Mouse (Mus musculus): ENCODE results near the gene Ccdc83.

Gene Ccdc83

DNA sequence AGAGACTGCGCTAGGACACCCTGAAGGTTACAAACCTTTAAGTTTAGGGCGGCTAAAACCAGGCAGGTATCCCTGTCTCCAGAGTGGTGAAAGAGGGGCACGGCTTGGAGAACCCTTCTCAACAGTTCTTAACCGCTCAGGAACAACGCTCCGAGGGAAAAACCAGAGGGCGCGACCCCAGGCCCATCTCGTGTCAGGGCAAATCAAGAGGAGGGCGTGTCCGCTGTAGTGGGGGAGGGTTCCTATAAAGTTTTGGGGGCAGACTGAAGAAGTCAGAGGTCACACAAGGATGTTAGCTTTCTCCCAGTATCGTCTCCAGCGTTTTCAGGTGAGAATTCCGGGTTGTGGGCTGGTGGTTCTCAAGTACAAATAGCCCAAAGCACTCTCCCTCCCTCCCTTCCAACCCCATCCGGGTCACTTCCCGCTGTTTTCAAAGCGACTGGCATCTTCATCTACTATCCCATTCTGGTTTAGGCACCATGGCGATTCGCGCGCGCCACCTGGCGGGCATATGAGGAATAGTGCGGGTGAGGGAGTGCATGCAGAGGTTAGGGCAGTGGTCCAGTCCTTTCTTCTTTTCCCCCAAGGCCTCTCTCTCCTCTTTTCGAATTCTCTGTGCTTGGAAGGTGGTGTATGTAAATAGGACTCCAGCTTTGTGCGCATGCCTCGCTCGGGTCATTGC is at the start of gene Ccdc83:
Gene Ccdc83, minus strand, starts transcription at position 489 of the 682 bp plus-strand sequence.
- peak; percentile 82 for DNase-seq (ENCODE audit: low read depth)

DNA sequence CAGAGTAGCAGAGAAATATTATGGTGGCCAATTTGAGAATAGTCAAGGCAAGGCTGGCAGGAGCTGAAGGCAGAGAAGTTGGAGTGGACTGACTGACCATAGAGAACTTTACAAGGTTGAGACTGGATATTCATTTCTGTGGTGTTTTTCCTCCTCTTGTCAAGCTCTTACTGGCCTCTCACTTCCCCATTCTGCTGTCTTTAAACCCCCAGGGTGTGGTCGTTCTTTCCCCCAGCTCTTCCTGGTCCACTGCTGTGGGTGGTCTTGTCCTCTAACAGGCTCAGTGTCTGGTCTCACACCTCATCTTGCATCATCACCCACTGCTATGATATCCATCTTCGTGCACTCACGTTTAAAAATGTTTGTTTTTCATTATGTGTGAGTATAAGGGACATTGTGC is 47.8 kb upstream of the Ccdc83 start:
- DNase-seq (ENCODE audit: low read depth), result no peak

DNA sequence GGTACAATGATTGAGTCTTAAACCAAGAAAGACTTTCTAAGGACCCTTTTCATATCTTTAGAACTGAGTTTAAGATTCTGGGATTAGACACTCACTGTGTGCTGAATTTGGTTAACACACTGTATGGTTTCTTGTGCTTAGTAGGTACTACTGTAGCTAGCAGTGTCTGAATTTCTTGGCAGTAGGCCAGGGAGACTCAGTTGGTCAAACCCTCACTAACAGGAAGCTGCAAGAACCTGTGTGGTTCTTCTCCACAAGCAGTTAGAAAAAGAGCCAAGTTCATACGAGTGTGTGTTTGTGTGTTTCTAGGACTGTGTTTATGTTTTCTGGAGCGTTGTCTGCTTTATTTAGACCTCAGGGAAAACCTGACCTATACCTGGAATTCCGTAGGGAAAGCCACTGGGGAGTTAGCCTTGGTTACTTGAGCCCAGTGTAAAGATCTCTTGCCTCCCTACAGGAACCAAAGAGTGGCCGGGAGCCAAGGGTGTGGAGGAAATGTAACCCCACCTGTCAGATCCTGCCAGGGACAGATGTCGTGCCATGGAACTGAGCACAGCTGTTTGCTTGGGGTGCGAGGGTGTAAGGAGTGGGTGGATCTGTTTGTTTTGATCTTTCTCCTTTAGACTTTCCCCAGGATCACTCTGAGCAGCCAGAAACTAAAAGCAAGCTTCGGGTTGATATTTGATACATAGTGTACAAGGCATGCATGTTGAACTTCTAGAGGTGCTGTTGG is 46.7 kb upstream of the Ccdc83 start:
- peak; percentile 48 for DNase-seq (ENCODE audit: low read depth)

DNA sequence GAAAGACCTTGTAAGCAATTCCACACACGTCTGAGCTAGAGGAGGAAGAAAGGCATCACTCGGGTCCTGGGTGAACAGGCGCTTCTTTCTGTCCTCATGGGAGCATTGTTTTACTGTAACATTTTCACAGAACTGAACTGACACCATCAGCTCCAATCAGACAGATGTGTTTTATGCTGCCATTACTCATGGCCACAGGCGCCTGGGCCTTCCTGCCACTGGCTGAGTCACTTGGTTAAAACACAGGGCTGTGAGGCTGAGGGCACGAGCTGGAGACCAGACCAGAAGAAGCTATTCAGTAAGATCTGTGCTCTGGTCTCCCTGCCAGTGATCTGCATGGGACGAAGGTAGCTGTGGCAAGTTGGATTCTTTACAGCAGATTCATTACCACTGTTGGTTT is 42.4 kb upstream of the Ccdc83 start:
- no peak for DNase-seq (ENCODE audit: low read depth)

DNA sequence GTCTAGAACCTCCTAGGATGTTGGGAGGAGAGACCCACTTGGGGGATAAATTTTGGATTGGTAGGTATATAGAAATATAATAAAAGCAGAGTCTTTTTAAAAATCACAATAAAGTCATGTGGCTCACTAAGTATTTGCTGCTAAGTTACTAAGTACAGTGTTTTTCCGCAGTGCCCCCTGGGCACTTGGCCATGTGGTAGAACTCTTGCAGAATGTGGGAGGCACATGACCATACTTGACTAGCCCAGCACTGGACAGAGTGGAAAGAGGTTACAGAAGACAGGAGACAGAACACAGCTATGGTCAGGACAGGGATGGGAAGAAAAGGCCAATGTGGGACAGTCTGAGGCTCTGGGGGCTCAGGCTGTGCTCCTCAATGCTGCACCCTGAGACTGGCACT is 41.4 kb upstream of the Ccdc83 start:
- no peak for DNase-seq (ENCODE audit: low read depth)

DNA sequence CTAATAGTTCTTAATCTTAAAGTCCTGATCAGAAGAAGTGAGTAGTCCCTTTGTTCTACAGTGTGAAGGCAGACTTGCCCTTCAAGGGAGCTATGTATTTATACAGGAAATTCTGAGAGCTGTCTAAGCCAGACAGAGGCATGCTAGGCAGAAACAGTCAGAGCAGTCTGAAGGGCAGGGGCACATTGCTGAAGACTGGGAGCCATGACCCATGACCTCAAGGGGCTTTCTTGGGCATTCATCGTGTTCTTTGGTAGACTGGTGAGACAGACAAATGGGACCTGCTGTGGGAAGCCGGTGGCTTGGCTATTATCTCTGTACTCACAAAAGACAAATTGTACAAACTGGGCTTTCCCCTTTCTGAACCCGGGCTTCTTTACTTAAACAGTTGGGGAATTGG is 40.5 kb upstream of the Ccdc83 start:
- peak; percentile 26 for DNase-seq (ENCODE audit: low read depth)

DNA sequence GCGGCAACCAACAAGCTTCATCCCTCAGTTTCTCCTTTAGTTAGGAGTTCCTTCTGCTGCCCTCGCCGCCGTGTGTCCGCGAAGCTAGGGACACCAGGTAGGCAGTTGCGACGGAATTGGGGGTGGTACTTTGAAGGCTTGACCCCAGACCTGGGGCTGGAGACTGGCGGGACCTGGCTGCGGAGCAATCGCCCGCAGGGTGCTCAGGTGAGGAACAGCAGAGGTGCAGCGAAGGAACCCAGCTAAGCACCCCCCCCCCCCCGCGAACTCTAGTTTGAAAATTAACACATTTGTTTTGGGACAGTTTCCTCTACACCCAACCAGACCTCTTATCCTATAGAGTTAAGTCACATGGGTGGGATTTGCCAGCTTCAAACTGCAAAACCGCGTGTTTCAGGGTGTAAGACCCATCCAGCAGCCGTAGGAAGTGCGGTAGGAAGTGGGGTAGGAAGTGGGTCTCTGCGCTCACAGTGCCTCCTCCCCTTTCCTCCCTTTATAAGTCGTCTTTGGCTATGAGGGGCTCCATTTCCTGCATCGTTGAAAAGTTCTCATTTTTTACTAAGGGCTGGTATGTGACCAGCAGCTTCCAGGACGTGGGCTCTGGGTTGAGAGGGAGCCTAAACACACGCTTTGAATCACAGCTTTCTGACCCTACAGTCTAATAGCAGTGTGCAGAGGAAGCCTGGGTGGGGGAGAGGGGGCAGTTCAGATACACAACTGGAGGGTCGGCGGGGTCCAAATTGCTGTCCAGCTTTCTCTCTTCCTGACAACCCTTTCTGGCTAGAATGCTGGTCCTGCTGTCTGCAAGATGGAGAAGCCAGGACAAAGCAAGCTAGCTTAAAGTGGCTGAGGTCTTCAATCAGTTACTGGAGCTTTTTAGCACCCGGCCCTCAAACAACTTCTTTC is 37.3 kb upstream of the Ccdc83 start:
- peak; percentile 77 for DNase-seq (ENCODE audit: low read depth)

DNA sequence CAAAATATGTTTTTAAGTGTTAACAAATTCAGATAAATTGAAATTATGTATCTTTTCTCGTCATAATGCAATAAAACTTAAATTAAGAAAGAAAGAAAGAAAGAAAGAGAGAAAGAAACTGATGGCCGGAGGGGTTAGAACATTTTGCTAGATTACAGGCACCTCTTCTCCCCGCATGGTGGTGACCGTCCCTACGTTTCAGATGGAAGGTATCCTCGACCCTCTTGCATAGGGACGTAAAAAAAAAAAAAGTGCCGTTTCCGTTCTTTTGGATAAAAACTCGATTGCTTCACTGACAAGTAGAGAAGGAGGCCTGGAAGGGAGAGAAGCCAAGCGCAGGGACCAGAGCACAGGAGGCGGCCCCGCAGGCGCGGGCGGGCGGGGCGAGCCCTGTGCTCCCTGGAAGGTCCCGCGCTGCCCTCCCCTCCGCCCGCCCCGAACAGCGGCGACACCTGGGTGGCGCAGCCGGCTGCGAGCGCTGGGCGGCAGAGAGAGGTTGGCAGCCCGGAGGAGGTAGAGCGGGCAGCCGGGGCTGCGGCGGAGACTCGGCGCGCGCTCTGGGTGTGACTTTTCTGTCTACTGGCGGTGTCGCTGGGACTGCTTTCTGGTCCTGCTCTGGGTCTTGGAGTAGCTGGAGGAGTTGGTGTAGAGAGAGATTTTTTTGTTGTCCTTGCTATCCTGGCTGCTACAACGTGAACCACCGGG is 36.5 kb upstream of the Ccdc83 start, which contains the start of gene Sytl2:
Gene Sytl2, plus strand, starts transcription at position 311 of the 705 bp plus-strand sequence.
- DNase-seq (ENCODE audit: low read depth), result peak; percentile 82

DNA sequence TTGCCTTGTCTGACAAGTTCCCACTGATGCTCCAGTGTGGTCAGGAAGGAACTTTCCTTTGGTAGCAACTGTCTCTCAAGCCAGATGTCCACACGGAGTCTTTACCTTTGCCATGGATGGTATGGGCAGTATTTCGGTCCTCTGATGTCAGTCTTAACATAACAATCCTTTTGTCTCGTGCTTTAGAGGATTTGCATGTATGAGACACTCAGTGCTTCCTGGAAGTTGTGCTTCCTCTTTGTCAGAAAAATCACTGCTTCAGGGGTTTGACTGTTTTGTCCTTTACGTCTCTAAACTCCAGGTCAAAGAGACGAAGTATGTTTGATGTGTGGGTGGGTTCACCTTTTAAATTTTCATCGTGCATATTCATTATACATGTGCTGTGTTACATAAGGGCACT is 26.3 kb upstream of the Ccdc83 start:
- no peak for DNase-seq (ENCODE audit: low read depth)

DNA sequence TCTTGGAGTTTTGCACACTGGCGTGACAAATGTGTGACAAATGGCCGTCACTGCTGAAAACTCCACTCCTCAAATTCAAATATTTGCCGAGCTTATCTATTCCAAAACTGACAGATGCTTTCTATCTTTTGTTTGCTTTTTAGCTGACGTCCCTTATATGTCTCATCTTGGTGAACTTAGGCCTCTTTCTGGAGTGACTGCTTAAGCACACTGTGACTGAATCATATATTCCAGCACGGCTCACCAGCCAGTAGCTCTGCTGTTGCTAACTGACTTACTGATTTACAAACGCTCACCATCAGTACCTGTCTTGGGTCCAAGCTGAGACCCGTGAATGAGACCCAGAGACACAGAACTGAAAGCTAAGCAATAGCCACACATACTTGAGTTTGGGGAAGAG is 19.2 kb upstream of the Ccdc83 start:
- DNase-seq (ENCODE audit: low read depth), result no peak

DNA sequence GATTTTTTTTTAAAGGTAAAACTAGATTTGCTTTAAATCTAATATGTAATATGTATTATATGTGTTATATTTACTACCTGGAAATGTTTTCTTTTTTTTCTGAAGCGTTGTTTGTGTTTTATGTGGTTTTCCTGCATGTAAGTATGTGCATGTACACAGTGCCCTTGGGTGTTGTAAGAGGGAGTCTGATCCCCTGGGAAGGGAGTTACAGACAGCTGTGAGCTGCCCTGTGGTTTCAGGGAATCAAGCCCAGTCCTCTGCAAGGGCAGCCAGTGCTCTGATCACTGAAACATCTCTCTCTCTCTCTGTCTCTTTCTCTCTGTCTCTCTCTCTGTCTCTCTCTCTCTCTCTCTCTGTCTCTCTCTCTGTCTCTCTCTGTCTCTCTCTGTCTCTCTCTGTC is 17.2 kb upstream of the Ccdc83 start:
- DNase-seq (ENCODE audit: low read depth), result no peak

DNA sequence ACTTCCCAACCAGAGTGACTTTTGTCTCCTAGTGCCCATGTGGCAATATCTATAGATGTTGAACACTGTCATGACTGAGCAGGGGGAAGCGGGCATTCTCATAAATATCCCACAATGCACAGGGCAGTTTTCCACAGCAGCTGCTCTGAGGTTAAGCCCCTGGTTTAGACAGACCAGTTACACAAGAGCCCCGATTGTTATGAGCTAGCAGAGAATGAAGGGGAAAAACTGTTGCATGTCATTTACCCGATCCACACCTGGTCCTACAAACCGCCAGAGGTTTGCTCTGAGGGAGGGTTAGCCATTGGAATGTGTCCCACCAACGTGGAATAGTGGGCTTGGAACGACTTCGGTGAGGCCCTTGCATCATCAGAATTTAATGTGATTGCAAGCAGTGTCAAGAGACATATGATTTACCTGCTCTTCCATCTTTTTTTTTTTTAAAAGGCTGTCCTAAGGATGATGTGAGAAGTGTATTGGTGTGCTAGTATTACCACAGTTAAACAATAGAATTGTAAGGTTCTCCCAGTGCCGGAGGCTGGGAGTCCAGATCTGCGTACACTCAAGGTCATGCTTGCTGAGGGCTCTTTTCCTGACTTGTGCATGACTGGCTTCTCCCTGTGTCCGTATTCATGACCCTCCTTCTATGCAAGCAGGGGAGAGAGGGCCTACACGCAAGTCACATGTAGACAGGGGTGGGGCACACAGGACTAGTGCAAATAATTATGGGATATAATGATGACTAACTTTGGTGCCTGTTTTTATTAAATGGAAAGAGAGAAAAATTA is 16.4 kb upstream of the Ccdc83 start:
- no peak for DNase-seq (ENCODE audit: low read depth)

DNA sequence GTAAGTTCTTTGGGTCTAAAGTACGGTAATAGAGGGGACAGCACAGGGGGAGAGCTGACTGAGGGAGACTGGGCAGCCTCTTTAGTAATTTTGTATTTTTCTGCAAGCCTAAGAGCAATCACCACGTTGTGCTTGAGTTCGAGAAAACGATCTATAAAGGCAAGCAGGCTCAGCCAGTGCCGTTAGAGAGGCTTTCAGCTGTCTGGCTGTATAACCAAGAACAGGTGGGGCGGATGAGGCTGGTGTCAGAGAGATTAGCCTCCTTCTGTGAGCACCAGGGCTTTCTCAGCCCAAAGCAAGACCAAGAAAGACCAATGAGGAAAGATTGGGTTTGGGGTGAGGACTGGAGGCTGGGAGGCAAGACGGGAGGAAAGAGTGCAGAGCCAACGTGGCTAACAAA is 15.3 kb upstream of the Ccdc83 start:
- DNase-seq (ENCODE audit: low read depth), result no peak

DNA sequence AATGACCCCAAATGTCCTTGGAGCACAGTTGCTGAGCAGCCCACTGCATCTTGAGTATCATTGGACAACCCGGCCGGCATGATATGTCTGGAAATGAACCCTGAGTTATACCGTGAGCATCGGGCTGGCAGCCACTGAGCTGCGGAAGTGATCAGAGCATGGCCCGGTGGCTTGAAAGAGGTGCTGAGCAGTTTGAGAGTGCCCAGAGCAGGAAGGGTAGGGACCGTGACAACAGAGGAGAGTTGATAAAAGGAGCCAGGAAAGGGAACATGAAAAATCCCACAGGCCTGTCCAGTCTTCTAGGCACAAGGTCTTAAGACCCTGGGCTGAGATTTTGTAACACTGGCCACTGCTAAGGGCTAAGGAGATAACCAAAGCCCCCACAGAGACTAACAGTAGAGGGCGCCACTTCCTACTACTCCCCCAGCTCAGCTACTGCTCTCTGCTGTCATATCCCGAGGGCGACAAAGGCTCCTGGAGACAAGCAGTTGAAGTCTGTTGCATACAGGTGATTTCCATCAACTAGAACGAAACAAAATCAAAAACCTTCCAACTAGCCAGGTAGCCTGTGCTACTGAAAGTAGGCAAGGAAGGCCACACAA is 14.8 kb upstream of the Ccdc83 start:
- peak; percentile 80 for DNase-seq (ENCODE audit: low read depth)

DNA sequence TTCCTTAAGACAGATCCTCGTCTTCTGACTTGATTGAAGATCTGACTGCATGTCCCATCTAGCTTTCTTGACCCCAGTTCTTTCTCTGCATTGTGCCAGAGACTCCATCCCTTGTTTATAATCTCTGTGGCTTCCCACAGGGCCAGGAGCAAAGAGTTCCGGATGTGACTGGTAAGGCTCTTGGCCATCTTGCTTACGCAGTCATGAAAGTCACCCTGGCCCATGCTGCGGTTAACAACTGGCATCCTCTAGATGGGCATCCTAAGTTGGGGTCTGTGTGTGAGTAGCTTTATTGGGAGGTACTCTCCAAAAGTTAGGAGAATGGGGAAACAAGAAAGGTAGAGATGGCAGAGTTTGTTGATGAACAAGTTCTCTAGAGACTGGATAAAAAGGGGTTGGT is 13.6 kb upstream of the Ccdc83 start:
- no peak for DNase-seq (ENCODE audit: low read depth)

DNA sequence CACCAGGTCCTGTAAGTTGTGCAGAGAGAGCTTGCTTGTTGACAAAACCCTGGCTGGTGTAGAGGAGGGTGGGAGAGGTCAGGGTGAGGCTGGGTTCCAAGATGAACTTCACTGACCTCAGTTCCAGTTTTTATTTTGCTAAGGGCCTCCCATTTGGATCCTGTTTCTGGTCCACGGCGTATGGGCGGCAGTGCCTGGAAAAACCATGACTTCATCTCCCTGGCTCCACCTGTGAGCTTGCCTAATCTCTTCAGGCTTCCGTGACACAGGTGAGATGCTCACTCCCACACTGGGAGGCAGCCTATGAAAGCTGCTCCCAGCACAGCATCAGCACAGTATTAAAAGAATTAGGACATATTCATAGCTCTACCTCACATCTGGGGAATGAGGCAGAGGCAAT is 12.2 kb upstream of the Ccdc83 start:
- no peak for DNase-seq (ENCODE audit: low read depth)

DNA sequence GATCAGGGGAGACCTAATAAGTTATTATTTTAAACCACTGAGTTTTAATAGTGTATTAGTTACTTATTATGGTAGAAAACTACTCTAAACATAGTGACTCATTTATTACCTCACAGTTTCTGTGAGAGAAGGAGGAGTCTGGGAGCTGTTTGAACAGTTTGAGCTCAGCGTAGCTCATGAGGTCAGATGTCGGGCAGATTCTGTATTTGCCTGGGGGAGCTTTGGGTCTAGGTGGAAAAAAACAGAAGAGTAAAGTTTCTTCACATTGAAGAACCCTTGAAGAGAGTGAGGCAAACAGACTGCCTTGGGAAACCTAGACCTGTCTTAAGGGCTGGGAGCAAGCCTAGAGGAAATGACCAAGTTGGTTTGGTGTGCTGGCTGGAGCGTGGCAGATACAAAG is 11.7 kb upstream of the Ccdc83 start:
- no peak for DNase-seq (ENCODE audit: low read depth)

DNA sequence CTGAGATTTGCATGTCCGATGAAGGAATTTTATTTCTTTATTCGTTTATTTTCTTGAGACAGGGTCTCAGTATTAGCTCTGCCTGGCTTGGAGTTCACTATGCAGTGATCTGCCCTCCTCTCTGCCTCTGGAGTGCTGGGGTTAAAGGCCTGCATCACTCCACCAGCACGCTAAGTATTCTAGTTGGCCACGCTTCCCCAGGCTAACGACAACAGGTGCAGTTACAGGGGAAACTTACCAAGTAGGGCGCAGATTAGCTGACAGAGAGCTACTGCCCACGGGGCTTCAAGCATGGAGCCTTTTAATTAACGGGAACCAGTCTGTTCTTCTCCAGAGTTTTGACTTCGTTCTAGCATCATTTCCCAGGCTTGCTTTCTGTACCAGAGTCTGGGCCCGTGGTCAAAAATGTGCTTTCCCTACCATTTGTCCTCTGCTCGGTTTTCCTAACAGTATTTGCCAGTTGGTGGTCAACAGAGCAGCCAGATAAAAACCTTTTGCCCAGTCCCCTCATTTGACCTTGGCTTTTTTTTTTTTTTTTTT is 9.1 kb upstream of the Ccdc83 start:
- DNase-seq (ENCODE audit: low read depth), result no peak

DNA sequence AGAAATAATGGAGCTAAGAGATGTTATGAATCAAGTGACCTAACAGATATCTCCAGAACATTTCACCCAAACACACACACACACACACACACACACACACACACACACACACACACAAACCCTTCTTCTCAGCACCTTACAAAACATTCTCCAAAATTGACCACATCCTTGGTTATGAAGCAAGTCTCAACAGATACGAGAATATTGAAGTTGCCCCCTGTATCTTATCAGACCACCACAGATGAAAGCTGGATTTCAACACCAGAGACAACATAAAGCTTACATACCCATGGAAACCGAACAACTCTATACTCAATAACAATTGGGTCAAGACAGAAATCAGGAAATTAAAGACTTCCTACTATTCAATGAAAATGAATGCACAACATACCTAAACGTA is 4.6 kb upstream of the Ccdc83 start:
- no peak for DNase-seq (ENCODE audit: low read depth)

DNA sequence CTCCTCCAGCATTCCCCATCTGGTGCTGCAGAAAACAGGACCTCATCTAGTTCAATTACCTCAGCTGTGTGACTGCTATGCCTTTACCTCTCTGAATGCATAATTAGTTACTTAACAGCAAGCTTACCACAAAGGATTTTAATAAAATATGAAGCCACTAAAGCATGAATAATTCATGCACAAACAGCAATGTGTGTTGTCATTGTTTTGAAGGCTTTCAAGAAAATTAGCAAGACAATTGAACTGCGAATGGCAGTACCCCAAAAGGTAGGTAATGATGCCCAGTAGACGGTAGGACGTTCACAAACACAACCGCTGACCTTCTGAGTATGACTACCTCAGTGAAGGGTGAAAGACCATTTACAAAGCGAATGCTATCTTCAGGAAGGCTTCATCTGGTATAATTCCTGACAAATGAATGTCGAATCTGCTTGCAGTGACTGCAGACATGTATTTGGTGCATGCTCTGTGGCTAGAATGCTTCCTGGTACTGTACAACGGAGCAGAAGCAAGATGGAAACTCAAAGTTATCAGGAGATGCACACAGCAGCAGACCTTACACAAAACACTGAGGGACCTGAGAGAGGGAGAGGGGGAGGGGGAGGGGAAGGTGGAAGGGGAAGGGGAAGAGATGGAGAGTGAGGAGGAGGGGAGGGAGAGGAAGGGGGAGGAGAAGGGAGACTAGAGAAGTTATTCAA is 3.5 kb downstream of the Ccdc83 start:
- DNase-seq (ENCODE audit: low read depth), result no peak
